Mouse (Mus musculus) mouse trophoblast stem cell (cell line): ENCODE data around the gene Itgb3bp.

Experiments used
- in situ Hi-C, 2 experiments: fragments of 300-500 bp; cut with MseI, MboI; formaldehyde crosslinking; loops; 2 replicates in 1 of 2; 3 replicates in 1 of 2; pipeline ENCODE4 v1.15.1; 2025

Itgb3bp gene

DNA sequence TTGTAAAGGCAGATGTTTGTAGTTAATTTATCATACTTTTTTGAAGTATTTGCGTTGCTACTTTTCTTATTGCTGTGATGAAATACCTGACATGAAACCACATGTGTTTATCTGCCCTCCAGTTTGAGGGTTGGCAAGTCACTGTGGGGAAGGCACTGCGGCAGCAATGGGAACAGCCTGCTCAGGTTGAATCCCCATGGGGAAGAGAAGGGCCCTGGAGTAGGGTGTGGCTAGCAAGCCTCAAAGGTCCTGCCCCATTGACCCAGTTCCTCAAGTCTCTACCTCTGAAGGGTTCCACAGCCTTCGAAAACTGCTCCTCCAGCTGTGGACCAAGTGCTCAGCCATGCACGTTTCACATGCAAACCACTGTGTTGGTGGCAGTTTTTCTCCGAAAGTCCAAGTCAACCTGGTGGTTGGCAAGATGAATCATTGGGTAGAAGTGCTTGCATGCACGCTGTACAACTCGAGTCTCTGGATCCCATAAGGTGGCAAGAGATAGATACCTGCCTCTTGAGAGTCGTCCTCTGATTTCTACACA is 203.6 kb downstream of the Itgb3bp start:
- in situ Hi-C loops = no loop called here

DNA sequence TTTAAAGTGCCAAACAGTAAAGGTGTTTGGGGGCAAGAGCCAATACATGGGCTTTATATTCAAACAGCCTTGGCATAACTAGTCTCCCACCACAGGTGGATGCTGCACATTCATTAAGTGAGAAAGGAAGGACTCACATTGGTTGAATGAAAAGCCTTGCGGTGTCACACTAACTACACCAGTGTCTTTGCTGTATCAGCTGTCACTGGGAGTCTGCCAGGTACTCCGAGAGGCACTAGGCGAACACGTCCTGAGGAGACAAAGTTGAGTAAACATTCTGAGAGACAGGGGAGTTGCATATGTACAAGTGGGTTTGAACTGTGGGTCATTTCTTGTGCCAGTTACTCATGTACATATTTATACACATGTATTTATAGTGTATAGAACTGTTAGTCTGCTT is 205.3 kb downstream of the Itgb3bp start:
- in situ Hi-C loops = no loop called here

DNA sequence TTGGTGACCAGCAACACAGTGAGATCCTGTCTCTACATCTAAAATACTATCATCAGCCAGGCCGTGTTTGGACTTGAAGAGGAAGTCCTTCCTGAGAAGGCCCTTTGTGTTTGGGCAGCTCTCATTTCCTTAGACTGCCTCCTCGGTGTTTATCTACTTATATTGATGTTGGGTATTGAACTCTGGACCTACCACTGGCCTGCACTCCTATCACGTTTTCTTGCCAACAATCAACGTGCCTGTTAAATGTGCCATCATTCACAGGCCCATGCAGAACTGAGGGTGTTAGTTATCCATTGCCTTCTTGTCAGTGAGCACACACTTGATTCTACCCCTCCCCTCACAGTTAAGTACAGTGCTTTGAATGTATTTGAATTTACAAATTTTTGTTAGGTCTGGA is 211.7 kb downstream of the Itgb3bp start:
- in situ Hi-C loops = no loop called here

DNA sequence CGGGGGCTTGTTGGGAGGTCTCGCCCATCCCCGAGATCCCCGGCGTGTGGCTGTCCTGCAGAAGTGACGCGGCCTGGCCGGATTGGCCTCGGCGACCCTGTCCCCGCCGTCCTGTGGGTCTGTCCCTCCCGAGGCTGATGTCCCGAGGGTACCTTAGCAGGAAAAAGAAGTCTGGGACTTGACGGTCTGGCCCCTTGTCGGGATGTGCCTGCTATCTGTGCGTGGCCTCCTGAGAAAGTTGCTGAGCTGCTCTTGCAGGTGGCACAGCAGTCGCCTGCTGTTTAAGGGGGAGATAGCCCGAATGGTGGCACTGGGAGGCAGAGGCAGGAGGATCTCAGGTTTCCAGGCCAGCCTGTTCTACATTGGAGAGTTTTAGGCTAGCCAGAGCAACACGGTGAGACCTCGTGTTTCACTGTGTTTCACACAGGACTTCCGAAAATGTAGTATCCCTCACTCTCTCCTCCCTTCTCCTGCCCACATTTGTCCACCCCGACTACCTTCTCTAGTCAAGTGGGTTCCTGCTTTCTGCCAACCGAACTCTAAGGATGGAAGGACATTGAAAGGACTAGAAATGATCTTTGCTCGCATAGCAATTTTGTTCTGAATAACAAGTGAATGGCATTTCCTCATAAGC is 213.7 kb downstream of the Itgb3bp start:
- in situ Hi-C loops = no loop called here
